Mouse (Mus musculus) hindbrain, postnatal 0 days (tissue): ENCODE data around the gene Vps37b. TPM values are rescaled to one million over a fixed set of nuclear protein-coding genes. Genes with fewer than 3 reads are reported as not detected.
A peak's percentile ranks its signal among the peaks of the same experiment; 100 is the strongest.

Experiments
- ATAC-seq: fragments of 200-750 bp; cut with Nextera tagmentation; 2 replicates; pipeline ENCODE4 v1.8.0; 2017; ENCODE audit warnings: mild to moderate bottlenecking, moderate TSS enrichment, moderate library complexity
- DNase-seq: peaks from one replicate; pipeline ENCODE4 v3.0.0-alpha.2; 2015; ENCODE audit warnings: low spot score
- H3K27ac ChIP-seq: fragments of 300-500 bp; sonication (generic); 2 replicates; pipeline ENCODE4 v1.5.1; 2014; ENCODE audit warnings: mild to moderate bottlenecking
- H3K27me3 ChIP-seq: fragments of 300-500 bp; sonication (generic); 2 replicates; pipeline ENCODE4 v1.6.1; 2014; ENCODE audit warnings: low read length, mixed read lengths; ENCODE audit not compliant: insufficient read depth
- H3K36me3 ChIP-seq: fragments of 300-500 bp; sonication (generic); 2 replicates; pipeline ENCODE4 v1.6.1; 2014; ENCODE audit warnings: low read length, mixed read lengths; ENCODE audit not compliant: insufficient read depth
- H3K4me1 ChIP-seq: fragments of 300-500 bp; sonication (generic); 2 replicates; pipeline ENCODE4 v1.6.1; 2014; ENCODE audit warnings: antibody characterized with exemption, low read length, mixed read lengths; ENCODE audit not compliant: insufficient read depth
- H3K4me2 ChIP-seq: fragments of 300-500 bp; sonication (generic); 2 replicates; pipeline ENCODE4 v1.6.1; 2014; ENCODE audit warnings: low read depth, mild to moderate bottlenecking, low read length, moderate library complexity, mixed read lengths
- H3K4me3 ChIP-seq: fragments of 300-500 bp; sonication (generic); 2 replicates; pipeline ENCODE4 v1.5.1; 2014; ENCODE audit warnings: low read length
- H3K9ac ChIP-seq: fragments of 300-500 bp; sonication (generic); replicated peaks from 2 replicates; pipeline ENCODE4 v1.6.1; 2014; ENCODE audit warnings: mild to moderate bottlenecking, low read length, moderate library complexity, mixed read lengths
- H3K9me3 ChIP-seq: fragments of 300-500 bp; sonication (generic); 2 replicates; pipeline ENCODE4 v1.6.1; 2016; ENCODE audit warnings: low read length, mixed read lengths
- CTCF ChIP-seq: IDR thresholded peaks from 2 replicates; pipeline ENCODE4 v1.5.1; 2016; ENCODE audit warnings: antibody characterized with exemption, control low read depth, low read depth
- WGBS: fragments of 180-500 bp; shearing (Covaris S2); extraction: QIAGEN DNeasy Blood & Tissue Kit; methylation state at CpG from one replicate; pipeline ENCODE4 v1.1.7; 2014; 5-methylcytosine and 5-hydroxymethylcytosine counted together
- polyA plus RNA-seq: library from polyadenylated mRNA; unstranded; fragments of >200 nt; fragmentation: Nextera tagmentation; extraction: Ambion mirVana; gene quantifications from 2 replicates; pipeline ENCODE4 v1.2.1, GENCODE M21; 2015
- total RNA-seq: library from RNA; depleted of rRNA; stranded (reverse); fragments of >200 nt; gene quantifications from 2 replicates; pipeline ENCODE4 v1.2.3, GENCODE M21; 2014

The Vps37b gene
- total and polyA plus RNA-seq, 2 experiments from 2014 or later: 94.0 to 104 TPM

DNA sequence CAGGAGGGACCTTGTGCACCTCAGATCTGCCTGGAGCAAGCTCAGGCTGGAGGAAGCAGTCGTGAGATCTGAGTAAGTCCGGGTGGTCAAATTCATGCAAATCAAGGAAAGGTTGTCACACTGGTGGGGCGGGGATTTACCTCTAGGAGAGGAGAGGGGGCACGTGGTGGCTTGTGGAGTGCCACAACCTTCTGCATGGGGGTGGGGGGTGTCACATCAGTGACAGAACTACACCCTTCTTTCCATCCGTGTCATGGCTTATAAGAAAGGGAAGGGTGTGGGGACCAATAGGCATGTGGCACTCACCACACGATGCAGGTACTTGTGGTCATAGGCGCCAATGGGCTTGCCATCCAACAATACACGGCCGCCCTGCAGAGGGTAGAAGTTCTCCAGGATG lies 43.6 kb upstream of the Vps37b start:
- no peaks in the 10 kb centered on the region for H3K27me3 ChIP-seq
- no peak for TF ChIP-seq CTCF
- DNase-seq: no peak

GRCm38 (mm10) chr5:124074845-124075307 lies 42.8 kb upstream of the Vps37b start:
- Histone ChIP-seq H3K9me3 (no peaks in the 10 kb centered on the region), H3K36me3 (no peaks in the 10 kb centered on the region; the same call in 1 of the 2 replicates), H3K4me1 (peaks cover 11% of the 10 kb centered on the region; the same call in 1 of the 2 replicates), H3K4me3 (no peak overlapping the region), H3K4me2 (no peak overlapping the region), H3K9ac (no peak overlapping the region), H3K27ac (no peak overlapping the region), H3K27me3 (no peaks in the 10 kb centered on the region)
- ATAC-seq (no peak), DNase-seq (no peak)
- TF ChIP-seq CTCF: no peak
- 49% methylated on average over 10 of the region's 10 CpGs for WGBS

More for the DNA sequence above, 43.6 kb upstream of the Vps37b start:
- Histone ChIP-seq H3K4me3 (no peak overlapping the region), H3K4me1 (peaks cover 11% of the 10 kb centered on the region; the same call in 1 of the 2 replicates), H3K9me3 (no peaks in the 10 kb centered on the region), H3K27ac (no peak overlapping the region), H3K9ac (no peak overlapping the region), H3K4me2 (no peak overlapping the region), H3K36me3 (no peaks in the 10 kb centered on the region; the same call in 1 of the 2 replicates)
- WGBS: 75% methylated on average over 9 of the region's 9 CpGs
- ATAC-seq: no peak

DNA sequence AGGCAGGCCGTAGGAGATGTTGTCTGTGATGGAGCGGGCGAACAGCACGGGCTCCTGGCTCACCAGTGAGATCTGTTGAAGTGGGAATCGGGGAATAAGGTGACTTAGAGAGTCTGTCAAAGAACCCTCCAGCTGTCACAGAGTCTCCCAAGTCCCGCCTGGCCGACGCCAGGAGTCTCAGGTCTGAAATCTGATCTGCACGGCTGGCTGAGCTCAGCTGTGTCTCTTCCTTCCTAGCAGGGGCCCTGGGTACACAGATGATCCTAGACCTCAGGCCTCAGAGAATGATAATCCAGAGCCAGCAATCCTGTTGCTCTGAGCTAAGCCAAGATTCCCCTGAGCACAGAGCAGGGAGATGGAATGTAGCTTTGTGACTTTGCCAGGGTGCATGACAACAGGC lies 41.6 kb upstream of the Vps37b start:
- DNase-seq: peak; percentile 49
- Histone ChIP-seq H3K4me1 (peaks cover 11% of the 10 kb centered on the region; the same call in 1 of the 2 replicates), H3K27ac (0 out of 2 replicates have a peak overlapping the region, but pooled peaks have one; percentile 34), H3K36me3 (no peaks in the 10 kb centered on the region; the same call in 1 of the 2 replicates), H3K27me3 (no peaks in the 10 kb centered on the region), H3K4me3 (no peak overlapping the region), H3K9me3 (no peaks in the 10 kb centered on the region), H3K4me2 (no peak overlapping the region), H3K9ac (no peak overlapping the region)
- 53% methylated on average over 9 of the region's 9 CpGs for WGBS
- TF ChIP-seq CTCF: no peak
- ATAC-seq: no peak

GRCm38 (mm10) chr5:124069657-124070056 lies 37.6 kb upstream of the Vps37b start:
- ATAC-seq (no peak), DNase-seq (no peak)
- no peak overlapping the region for H3K9ac ChIP-seq
- 89% methylated on average over 3 of the region's 3 CpGs for WGBS
- no peak overlapping the region for H3K27ac ChIP-seq
- H3K27me3 ChIP-seq: no peaks in the 10 kb centered on the region
- H3K9me3 ChIP-seq: no peaks in the 10 kb centered on the region
- no peak overlapping the region for H3K4me3 ChIP-seq
- TF ChIP-seq CTCF: no peak
- no peak overlapping the region for H3K4me2 ChIP-seq
- 0 out of 2 replicates have a peak, but pooled peaks cover 4% of the 10 kb centered on the region for H3K4me1 ChIP-seq
- H3K36me3 ChIP-seq: no peaks in the 10 kb centered on the region; the same call in 1 of the 2 replicates

DNA sequence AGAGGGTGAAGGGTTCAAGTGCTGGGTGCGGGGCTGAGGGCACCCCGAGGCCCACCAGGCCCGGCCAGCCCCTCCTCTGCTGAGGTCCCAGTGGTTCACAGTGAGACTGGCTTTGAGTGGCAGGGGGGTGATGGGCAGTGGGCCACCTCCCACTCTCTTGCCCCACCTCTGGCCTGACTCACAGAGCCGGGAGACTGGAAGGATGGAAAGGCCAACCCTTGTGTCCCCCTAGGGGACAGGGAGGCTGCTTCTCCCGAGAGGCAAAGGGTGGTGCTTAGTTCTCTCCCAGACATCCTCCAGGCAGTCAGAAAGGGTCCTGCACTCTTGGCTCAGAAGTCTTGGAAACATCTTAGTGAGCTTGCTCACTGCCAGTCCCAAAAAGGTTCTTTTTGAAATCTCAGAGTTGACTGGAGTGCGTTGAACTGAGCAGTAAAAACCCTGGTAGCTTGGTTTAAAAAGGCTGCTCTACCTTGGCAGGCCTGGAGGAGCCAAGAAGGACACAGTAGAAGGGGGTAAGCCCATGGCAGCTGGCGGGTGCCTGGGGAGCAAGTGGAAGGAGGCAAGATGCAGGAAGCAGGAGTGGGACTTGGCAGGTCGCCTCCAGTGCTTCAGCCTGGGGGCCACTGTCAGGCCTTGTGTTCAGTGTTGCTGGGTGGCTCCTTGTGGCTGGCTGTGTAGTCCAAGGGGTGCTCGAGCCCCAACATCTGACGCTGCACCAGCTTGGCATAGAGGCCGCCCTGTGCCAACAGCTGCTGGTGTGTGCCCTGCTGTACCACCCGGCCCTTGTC lies 30.2 kb upstream of the Vps37b start:
- H3K27ac ChIP-seq: peak overlapping the region; percentile 41; the same call in 1 of the 2 replicates
- H3K9ac ChIP-seq: no peak overlapping the region
- H3K36me3 ChIP-seq: peaks cover 5% of the 10 kb centered on the region; the same call in 1 of the 2 replicates
- DNase-seq (peak; percentile 51), ATAC-seq (peak; percentile 59; the same call in 1 of the 2 replicates)
- H3K9me3 ChIP-seq: no peaks in the 10 kb centered on the region
- TF ChIP-seq CTCF: peak; percentile 28; the same call in 1 of the 2 replicates
- no peak overlapping the region for H3K4me3 ChIP-seq
- no peak overlapping the region for H3K4me2 ChIP-seq
- H3K4me1 ChIP-seq: peaks cover 7% of the 10 kb centered on the region; the same call in 1 of the 2 replicates
- H3K27me3 ChIP-seq: no peaks in the 10 kb centered on the region
- 53% methylated on average over 12 of the region's 12 CpGs for WGBS

DNA sequence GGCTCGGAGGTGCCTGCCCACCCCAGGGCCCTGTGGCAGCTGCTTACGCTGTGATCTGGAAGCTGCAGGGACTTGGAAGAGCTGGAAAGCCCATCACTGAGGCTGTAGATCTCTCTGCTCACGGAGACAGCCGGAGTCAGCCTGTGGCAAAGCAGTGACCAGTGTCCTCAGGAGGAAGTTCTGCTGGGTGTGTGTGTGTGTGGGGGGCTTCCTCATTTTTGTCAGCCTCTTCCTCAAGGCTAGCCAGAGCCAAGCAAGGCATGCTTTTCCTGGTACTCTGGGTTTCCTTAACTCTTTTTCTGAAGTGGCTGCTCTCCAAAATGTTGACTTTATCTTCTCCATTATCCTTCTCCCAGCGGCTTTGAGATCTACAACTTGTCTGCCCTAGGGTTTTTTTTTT lies 27.6 kb upstream of the Vps37b start:
- Histone ChIP-seq H3K4me3 (no peak overlapping the region), H3K4me2 (no peak overlapping the region), H3K27me3 (no peaks in the 10 kb centered on the region), H3K9me3 (no peaks in the 10 kb centered on the region), H3K9ac (no peak overlapping the region), H3K4me1 (peaks cover 7% of the 10 kb centered on the region; the same call in 1 of the 2 replicates), H3K27ac (no peak overlapping the region), H3K36me3 (peaks cover 5% of the 10 kb centered on the region; the same call in 1 of the 2 replicates)
- no peak for ATAC-seq
- WGBS: 54% methylated on average over 5 of the region's 5 CpGs
- DNase-seq: no peak
- no peak for TF ChIP-seq CTCF
